Comparison of ENCODE assay signal across 10 mouse cellular contexts in genomic region chr14:79200133-79200891, GRCm38 (mm10). TPM values are rescaled to one million over a fixed set of nuclear protein-coding genes. Genes with fewer than 3 reads are reported as not detected.
DNase-seq lines count a peak whose midpoint lies in the region; ATAC-seq and TF ChIP-seq lines count a peak whose summit lies in the region.
"Had no signal": no experiment of that assay in that cellular context is flagged by ENCODE, and none has a peak within 500 bp of the region (broad histone marks: within the 10 kb centered on the region; RNA-seq: fewer than 3 reads in every experiment).

No protein-coding gene starts in this region.

- WGBS in heart, adult 2 months: 56% methylated on average over 9 of the region's 9 CpGs
- WGBS in heart, embryonic 10.5 days: 71% methylated on average over 9 of the region's 9 CpGs
- 34% methylated on average over 9 of the region's 9 CpGs for WGBS in limb, embryonic 14.5 days

- TF ChIP-seq POLR2A in heart, adult 2 months (IDR thresholded peaks at IDR 0.05; ENCODE audit: insufficient read depth, low read depth, low read length): no peak
- TF ChIP-seq POLR2A in limb, embryonic 14.5 days (IDR thresholded peaks at IDR 0.05; ENCODE audit: borderline replicate concordance, extremely low read depth, insufficient read depth, insufficient read length): no peak

- no peaks in the 10 kb centered on the region for H3K79me2 ChIP-seq in heart, adult 2 months (replicated peaks; ENCODE audit: control insufficient read depth, insufficient read depth, low read length)

- peak; percentile 21 for TF ChIP-seq CTCF in heart, adult 2 months (IDR thresholded peaks at IDR 0.05)

- H3K9ac ChIP-seq in heart, adult 2 months (ENCODE audit: low read depth, low read length): no peak overlapping the region
- no peak overlapping the region for H3K9ac ChIP-seq in limb, embryonic 14.5 days (ENCODE audit: low read depth, low read length, severe bottlenecking)

- intact Hi-C loops in heart, adult 2 months (cut with DNase I): no loop called here

- H3K4me2 ChIP-seq in limb, embryonic 14.5 days (replicated peaks; ENCODE audit: low read depth, low read length, severe bottlenecking): no peak overlapping the region

- no peaks in the 10 kb centered on the region for H3K36me3 ChIP-seq in heart, adult 2 months (ENCODE audit: control insufficient read depth, insufficient read depth, low read length)
- 0 out of 2 replicates have a peak, but pooled peaks cover 2% of the 10 kb centered on the region for H3K36me3 ChIP-seq in heart, embryonic 10.5 days
- no peaks in the 10 kb centered on the region for H3K36me3 ChIP-seq in limb, embryonic 14.5 days (ENCODE audit: control insufficient read depth, insufficient read depth, low read length)

- no peaks in the 10 kb centered on the region for H3K9me3 ChIP-seq in heart, embryonic 10.5 days
- H3K9me3 ChIP-seq in limb, embryonic 14.5 days (ENCODE audit: control insufficient read depth, low read length): no peaks in the 10 kb centered on the region

- DNase-seq in heart, adult 2 months: peak in 1 of 2 experiments; percentile 26
- no peak for DNase-seq in heart, embryonic 10.5 days (ENCODE audit: low spot score)
- DNase-seq in gastrocnemius, postnatal 25 days: peak; percentile 57
- peak; percentile 74 for DNase-seq in limb, embryonic 14.5 days (ENCODE audit: low spot score)
- no peak for DNase-seq in embryo, embryonic 9.5 days (ENCODE audit: extremely low spot score)
- DNase-seq in c-Kit-positive CD71-positive TER-119-positive erythroid progenitor cells, embryonic 14.5 days (ENCODE audit: low spot score): no peak

- peak; percentile 50; the same call in 1 of the 2 replicates for ATAC-seq in limb, embryonic 14.5 days (ENCODE audit: low FRiP score, low read depth)
- ATAC-seq in monocyte, adult 5-6 weeks (replicated peaks; ENCODE audit: insufficient number of reproducible peaks, low FRiP score, low TSS enrichment, poor library complexity, severe bottlenecking): no peak

- H3K27ac ChIP-seq in heart, adult 2 months: no peak overlapping the region
- no peak overlapping the region for H3K27ac ChIP-seq in heart, embryonic 10.5 days
- peak overlapping the region; percentile 15; the same call in 1 of the 2 replicates for H3K27ac ChIP-seq in brown adipose tissue, adult 24 weeks (replicated peaks; ENCODE audit: low read depth, low read length)
- H3K27ac ChIP-seq in limb, embryonic 14.5 days (replicated peaks; ENCODE audit: low read depth, low read length): peak overlapping the region; percentile 72

- H3K27me3 ChIP-seq in heart, adult 2 months (ENCODE audit: control insufficient read depth, insufficient read depth, low read length): no peaks in the 10 kb centered on the region
- H3K27me3 ChIP-seq in heart, embryonic 10.5 days (ENCODE audit: insufficient read depth, poor library complexity, severe bottlenecking): no peaks in the 10 kb centered on the region
- H3K27me3 ChIP-seq in limb, embryonic 14.5 days (ENCODE audit: control insufficient read depth, insufficient read depth, low read length): no peaks in the 10 kb centered on the region

- no peak overlapping the region for H3K4me3 ChIP-seq in heart, adult 2 months
- no peak overlapping the region for H3K4me3 ChIP-seq in heart, embryonic 10.5 days
- H3K4me3 ChIP-seq in brown adipose tissue, adult 24 weeks (ENCODE audit: insufficient read depth, low read depth, low read length): no peak overlapping the region
- H3K4me3 ChIP-seq in limb, embryonic 14.5 days (replicated peaks; ENCODE audit: low read length): no peak overlapping the region

- no peak for TF ChIP-seq EP300 in heart, adult 2 months (IDR thresholded peaks at IDR 0.05; ENCODE audit: insufficient read depth, low read depth, low read length)

- peaks cover 3% of the 10 kb centered on the region for H3K4me1 ChIP-seq in heart, adult 2 months (ENCODE audit: control insufficient read depth, insufficient read depth, low read length)
- peaks cover 11% of the 10 kb centered on the region for H3K4me1 ChIP-seq in heart, embryonic 10.5 days
- peaks cover 13% of the 10 kb centered on the region for H3K4me1 ChIP-seq in brown adipose tissue, adult 24 weeks (ENCODE audit: control insufficient read depth, insufficient read depth, insufficient read length, low read length)
- peaks cover 49% of the 10 kb centered on the region for H3K4me1 ChIP-seq in limb, embryonic 14.5 days (ENCODE audit: control insufficient read depth, insufficient read depth, low read length)

RNA-seq across cellular contexts. Expression of gene Zfp957, which starts 46.9 kb away (rescaled TPM):
- not detected for total RNA-seq in heart, adult 2 months (2021)
- polyA plus RNA-seq in heart, adult 2 months (2012; rRNA removed): not detected in 2 replicates
- 0.06 TPM in 1 of 2 replicates, not detected in the other for polyA plus RNA-seq in heart, embryonic 10.5 days (2016; fragmentation: Nextera tagmentation; extraction: Ambion mirVana)
- polyA plus RNA-seq in brown adipose tissue, adult 24 weeks (2012; ENCODE audit: insufficient read depth, insufficient read length, missing spikeins): not detected in 2 replicates
- not detected for total RNA-seq in gastrocnemius, postnatal 25 days (2021)
- polyA plus RNA-seq in limb, embryonic 14.5 days (2012; rRNA removed): not detected in 2 replicates
- polyA plus RNA-seq in limb, embryonic 14.5 days (2014; fragmentation: Nextera tagmentation; extraction: Ambion mirVana): not detected in 2 replicates
- total RNA-seq in monocyte, adult 5-6 weeks (2017): not detected in 3 replicates
- polyA plus RNA-seq: frontal cortex, adult 2 months; lung, embryonic 16.5 days had no signal

Comparison
In these comparisons a context has a peak if more than half of its experiments do, and no peak if none do; other contexts are left out.
1. DNase-seq: peak in gastrocnemius, postnatal 25 days (single experiment) and limb, embryonic 14.5 days (single experiment); none in heart, embryonic 10.5 days (single experiment), embryo, embryonic 9.5 days (single experiment) and c-Kit-positive CD71-positive TER-119-positive erythroid progenitor cells, embryonic 14.5 days (single experiment).
2. H3K27ac ChIP-seq: peak in brown adipose tissue, adult 24 weeks (single experiment) and limb, embryonic 14.5 days (single experiment); none in heart, adult 2 months (single experiment) and heart, embryonic 10.5 days (single experiment).